Mouse (Mus musculus): ENCODE results near the gene Cxadr.
A peak's percentile ranks its signal among the peaks of the same experiment; 100 is the strongest.

Cxadr gene

DNA sequence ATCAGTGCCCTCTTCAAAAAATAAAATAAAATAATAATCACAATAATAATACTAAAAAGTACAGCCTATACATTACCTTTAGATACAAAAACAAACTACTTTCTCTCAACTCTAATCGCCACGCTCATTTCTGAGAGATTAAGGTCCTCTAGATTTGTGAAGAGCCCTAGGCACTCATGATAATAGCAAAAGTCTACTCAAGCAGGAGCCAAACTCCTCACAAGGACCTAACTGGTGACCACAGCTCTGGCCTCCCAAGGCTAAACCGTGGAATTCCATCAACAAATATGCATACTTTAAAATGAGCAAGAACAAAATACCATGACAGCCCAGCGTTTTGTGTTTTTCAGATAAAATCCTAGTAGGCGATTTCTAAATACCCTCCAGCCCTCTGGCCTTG is 71.5 kb downstream of the Cxadr start:
- no peak for DNase-seq

DNA sequence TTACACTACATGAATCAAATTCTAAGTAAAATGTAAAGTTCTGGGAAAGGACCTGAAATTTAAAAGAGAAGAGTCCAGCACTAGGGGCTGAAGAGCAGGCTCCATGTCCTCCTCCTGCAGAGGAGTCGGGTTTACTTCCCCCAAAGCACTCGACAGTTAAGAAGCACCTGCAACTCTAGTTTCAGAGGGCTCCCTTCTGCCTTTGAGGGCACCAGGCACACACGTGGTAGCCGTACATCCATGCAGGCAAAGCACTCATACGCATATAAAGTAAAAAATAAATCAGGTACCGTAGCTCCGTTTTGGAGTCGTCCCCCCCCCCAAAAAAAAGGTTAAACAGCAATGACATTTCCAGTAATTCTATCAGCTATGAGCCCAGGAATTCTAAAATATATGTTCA is 72.5 kb downstream of the Cxadr start:
- no peak for DNase-seq

DNA sequence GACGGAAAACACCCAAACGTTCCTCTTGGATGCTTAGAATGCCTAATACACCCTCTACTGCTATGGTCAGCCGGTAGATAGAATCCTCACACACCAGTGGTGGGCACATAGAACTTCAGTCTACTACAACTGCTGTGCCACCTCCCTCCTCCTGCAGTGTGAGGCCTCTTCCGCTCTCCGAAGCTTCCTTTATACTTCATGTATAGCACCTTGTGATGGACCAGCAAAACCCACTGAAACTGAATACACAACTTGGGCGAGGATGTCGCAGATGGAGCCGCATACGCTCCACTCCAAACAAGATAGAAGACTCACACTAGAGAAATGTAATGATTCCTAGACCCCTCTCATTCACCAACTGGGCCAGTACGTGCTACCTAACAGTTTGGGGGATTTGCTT is 73.9 kb downstream of the Cxadr start:
- no peak for DNase-seq

DNA sequence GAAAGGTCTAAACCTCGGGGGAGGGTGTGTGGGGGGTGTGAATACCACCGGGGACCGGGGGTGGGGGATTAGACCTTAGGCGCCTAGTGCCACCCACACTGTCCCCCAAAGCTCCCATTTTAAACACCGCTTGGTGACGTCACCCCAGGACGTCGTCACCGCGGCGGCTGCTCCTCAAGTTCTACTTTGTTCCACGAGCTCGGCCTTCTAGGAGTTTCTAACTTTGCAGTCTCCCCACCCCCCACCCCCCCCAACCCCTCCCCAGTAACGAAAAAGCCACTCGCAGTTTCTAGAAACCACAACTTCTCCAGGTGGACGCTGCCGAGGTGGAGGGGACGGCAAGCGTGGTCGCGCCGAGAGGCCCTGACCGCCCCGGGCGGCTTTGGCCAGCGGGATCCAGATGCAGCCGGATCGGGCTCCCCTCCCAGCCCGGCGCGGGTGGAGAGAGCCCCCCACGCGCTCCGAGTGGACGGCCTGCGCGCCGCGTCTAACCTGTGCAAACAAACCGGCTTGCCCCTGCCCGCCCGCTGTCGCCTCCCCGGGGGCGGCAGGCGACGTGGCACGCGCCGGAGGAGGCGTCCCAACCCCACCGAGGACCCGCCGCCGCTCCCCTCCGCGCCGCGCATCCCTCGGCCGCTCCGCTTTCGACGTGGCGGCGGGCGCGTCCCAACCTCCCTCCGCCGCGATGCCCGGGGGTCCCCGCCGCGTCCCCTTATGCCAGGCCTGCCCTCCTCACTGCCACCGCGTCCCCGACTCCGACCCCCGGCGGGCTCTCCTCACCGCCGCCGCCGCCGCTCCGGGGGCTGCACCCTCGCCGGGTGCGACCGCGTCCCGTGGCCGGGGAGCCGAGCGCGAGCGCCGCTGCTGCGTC is 74.8 kb downstream of the Cxadr start:
- peak in 1 of 2 experiments; percentile 4 for DNase-seq

DNA sequence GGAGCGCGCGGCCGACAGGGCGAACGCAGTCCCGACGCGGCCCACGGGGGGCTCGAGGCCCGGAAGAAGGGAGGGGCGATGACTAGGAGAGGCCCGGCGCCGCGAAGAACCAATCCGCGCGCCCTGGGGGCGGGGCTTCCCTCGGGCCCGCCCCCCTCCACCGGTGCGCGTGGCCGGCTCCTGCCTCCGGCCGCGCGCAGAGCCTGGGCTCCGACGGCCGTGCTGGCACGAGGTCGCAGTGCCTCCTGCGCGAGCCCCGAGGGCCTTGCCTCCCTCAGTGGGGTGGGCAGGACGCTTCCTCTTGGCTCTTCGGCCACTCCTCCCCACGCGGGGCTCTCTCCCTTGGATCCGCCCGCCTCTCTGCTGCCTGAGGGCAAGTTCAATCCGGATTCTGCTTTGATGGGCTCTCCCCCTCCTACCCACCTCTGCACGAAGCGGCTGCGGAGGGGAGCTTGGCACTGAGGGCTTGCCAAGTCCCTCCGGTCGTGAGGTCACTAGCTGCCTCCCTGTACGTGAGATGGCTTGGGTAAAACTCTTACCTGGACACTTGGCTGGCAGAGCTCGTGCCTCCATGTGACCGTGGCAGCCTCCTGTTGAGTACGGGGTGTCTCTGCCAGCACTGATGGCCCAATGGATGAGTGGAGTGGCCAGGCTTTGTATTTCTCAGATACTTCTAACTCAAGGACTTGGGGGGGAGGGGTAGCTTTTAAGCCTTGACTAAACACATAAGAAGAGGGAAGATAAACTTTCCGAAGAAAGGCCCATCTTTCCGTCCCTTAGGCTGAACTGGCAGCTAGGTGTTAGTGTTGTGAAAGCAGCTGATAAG is 75.7 kb downstream of the Cxadr start, which contains the start of gene Btg3:
Btg3 (minus strand) TSS at position 448 of the 826 bp plus-strand sequence.
- DNase-seq, result peak; percentile 24 to 43

DNA sequence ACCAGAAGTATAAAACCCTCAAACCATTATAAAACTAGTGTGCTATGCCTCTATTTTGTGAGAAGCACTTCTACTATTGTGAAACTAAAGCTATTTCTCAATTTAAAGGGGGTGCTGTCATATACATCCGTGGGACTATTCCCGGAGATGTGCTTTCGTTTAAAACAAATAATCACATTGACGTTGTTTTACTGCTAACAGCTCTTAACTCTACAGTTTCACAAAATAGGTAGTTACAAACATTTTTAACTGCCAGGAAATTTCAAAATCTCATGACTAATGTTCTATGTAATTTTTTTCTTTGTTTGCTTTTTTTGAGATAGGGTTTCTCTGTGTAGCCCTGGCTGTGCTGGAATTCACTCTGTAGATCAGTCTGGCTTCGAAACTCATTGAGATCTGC is 77.2 kb downstream of the Cxadr start:
- DNase-seq, result no peak

DNA sequence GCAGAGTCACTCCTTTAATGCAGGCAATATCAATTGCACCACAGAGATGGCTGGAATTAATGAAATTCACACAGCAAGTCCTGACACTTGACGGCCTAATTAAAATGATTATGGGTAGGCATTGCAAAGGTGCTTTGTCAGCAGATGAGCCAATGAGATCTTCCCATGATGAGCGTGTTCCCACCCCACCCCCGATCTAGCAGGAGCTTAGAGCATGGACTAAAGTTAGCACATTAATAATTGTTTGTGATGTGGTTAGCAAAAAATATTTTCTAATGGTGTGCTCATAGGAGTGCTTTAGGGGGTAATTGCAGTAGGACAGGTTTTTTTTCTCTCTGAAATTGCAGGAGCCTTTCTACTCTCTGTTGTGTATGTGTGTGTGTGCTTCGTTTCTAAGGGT is 87.8 kb downstream of the Cxadr start:
- no peak for DNase-seq

DNA sequence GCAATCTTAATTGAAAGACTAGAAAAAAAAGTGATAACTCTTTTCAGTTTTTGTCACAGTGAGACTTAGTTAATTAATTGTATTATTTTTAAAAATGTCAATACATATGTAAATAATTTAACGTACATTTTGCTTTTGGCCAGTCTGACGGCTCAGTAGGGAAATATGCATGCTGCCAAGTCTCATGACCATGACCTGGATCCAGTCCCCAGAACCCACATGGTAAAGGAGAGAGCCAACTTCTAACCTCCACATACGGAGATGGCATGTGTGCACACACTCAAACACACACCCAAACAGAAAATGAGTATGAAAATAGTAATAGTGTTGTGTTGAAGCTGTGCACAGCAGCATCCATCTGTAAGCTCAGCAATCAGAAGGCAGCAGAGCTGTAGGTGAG is 88.7 kb downstream of the Cxadr start:
- no peak for DNase-seq

DNA sequence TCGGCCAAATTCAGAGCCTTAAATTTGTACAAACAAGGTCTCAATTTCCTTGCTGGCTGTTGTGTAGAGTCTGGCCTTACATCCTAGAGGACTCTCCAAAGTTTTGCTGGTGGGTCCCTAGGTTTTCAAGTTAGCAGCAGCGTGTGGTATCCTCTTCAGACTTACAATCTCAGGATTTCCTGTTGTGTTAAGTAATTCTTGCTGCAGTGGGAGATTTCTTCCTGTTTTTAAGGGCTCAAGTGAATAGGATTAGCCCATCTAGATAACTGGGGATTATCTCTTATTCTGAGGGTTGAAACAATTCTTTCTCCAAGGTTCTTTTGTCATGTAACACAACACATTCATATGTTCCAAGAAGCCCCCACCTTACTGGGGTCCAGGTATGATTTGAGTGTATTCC is 90.1 kb downstream of the Cxadr start:
- DNase-seq, result no peak

DNA sequence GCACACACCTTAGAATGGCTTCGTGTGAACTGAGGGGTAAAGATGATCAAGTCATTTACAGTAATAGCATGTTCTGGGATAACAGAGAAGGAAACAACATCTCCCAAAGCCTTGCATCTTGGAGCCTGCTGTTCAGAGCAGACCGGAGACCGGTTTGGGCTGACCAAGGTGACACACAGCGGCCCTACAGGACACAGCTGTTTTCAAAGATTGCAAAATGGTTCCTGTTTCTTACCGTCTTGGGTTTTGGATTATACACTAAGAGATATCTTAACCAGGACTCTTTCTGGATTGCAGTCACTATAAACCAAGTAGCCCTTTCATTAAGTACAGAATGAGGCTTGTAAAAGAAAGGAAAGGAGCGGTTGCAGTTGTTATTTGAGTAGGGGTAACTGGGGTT is 97.4 kb downstream of the Cxadr start:
- no peak for DNase-seq

DNA sequence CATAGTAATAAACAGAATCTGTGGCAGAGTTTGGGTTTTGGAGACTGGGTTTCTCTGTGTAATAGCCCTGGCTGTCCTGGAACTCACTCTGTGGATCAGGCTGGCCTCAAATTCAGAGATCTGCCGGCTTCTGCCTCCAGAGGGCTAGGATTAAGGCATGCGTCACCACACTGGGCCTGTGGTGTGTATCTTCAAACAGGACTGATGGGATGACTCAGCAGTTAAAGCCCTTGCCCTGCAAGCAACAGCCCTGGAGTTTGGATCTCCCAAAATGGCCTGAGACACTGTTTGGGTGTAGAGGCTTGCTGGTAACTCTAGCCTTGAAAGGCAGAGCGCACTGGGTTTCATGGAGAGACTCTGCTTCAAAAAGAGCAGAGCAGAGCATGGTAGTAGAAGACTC is 98.1 kb downstream of the Cxadr start:
- no peak for DNase-seq

DNA sequence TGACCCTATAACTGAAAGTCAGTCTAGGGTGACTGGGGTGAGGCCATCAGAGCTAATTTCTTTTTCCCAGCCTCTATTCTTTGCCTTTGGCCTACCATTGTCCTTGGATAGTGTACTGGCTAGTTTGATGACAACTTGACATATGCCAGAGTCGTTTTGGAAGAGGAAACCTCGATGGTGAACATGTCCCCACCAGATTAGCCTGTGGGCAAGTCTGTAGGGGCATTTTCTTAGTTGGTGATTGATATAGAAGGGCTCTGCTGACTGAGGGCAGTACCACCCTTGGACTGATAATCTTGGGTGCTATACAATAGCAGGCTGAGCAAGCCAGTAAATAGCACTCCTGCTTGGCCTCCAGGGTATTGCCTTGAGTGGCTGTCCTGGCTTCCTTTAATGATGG is 101.0 kb downstream of the Cxadr start:
- no peak for DNase-seq

DNA sequence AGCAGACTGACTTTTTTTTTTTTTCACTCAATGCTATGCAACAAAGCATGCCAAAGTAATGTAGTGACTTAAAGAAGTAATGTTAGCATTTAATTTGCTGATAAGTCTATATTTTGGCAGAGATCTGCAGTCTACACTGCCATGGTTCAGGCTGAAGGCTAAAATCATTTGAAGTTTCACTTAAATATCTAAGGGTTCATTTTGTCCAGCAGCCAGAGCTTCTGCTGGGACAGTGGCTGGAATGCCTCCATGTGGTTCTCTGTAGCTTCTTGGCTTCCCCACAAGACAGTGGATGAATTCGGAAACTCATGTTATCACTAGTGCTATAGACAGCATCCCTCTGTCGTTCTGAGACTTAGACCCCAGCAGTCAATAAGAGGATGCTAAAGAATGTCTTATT is 105.4 kb downstream of the Cxadr start:
- DNase-seq, result no peak

DNA sequence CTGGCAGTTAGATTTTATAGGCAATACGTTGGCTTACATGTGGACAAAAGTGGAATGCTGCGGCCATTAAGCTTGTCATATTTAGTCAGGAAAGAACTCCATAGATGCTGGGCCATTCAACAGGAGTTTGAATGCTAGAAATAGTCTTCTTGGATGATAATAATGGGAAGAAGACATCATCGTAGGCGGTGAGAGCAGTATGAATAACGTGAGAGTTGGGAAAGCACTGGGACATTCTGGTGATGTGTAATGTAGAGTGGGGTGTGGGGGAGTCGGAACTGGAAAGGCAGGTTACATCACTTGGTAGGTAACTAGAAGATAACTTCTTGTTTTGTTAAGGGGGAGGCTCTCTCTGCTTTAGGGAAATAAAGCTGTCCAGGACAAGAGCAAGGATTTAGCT is 106.6 kb downstream of the Cxadr start:
- no peak for DNase-seq
